Mouse (Mus musculus): ENCODE data around the gene Rptor. TPM values are rescaled to one million over a fixed set of nuclear protein-coding genes. Genes with fewer than 3 reads are reported as not detected.

The Rptor gene
- polyA plus RNA-seq, 1 experiment from 2014 or later = 13.2 TPM

- Histone ChIP-seq H3K9me3 (ENCODE audit: control insufficient read depth, low read length) (no peaks in the 10 kb centered on the region), H3K4me2 (no peak overlapping the region), H3K9ac (ENCODE audit: low read depth, low read length) (no peak overlapping the region), H3K36me3 (ENCODE audit: control insufficient read depth, insufficient read depth, low read length) (0 out of 2 replicates have a peak, but pooled peaks cover 2% of the 10 kb centered on the region), H3K27me3 (replicated peaks; ENCODE audit: control insufficient read depth, insufficient read depth, low read length) (no peaks in the 10 kb centered on the region), H3K27ac (ENCODE audit: low read depth, low read length) (no peak overlapping the region; the same call in 1 of the 2 replicates), H3K4me3 (ENCODE audit: low read depth, low read length) (no peak overlapping the region), H3K4me1 (replicated peaks; ENCODE audit: control insufficient read depth, insufficient read depth, low read length) (no peaks in the 10 kb centered on the region; the same call in 1 of the 2 replicates)
- ATAC-seq (replicated peaks; ENCODE audit: low FRiP score) = no peak
- WGBS = 71% methylated on average over 16 of the region's 16 CpGs
- no peak for DNase-seq (ENCODE audit: low spot score)
Observed at GRCm38 (mm10) chr11:119833877-119834804, 231.4 kb downstream of the Rptor start.

GRCm38 (mm10) chr11:119836326-119836725, 233.6 kb downstream of the Rptor start:
- Histone ChIP-seq H3K27ac (ENCODE audit: low read depth, low read length) (no peak overlapping the region), H3K4me1 (replicated peaks; ENCODE audit: control insufficient read depth, insufficient read depth, low read length) (no peaks in the 10 kb centered on the region), H3K36me3 (ENCODE audit: control insufficient read depth, insufficient read depth, low read length) (no peaks in the 10 kb centered on the region), H3K4me3 (ENCODE audit: low read depth, low read length) (no peak overlapping the region), H3K27me3 (replicated peaks; ENCODE audit: control insufficient read depth, insufficient read depth, low read length) (no peaks in the 10 kb centered on the region), H3K9me3 (ENCODE audit: control insufficient read depth, low read length) (no peaks in the 10 kb centered on the region), H3K9ac (ENCODE audit: low read depth, low read length) (no peak overlapping the region), H3K4me2 (no peak overlapping the region)
- ATAC-seq (replicated peaks; ENCODE audit: low FRiP score) = no peak
- WGBS = 73% methylated on average over 3 of the region's 3 CpGs
- DNase-seq (ENCODE audit: low spot score) = no peak

- ATAC-seq (replicated peaks; ENCODE audit: low FRiP score) = no peak
- Histone ChIP-seq H3K27me3 (replicated peaks; ENCODE audit: control insufficient read depth, insufficient read depth, low read length) (no peaks in the 10 kb centered on the region), H3K4me1 (replicated peaks; ENCODE audit: control insufficient read depth, insufficient read depth, low read length) (no peaks in the 10 kb centered on the region), H3K4me3 (ENCODE audit: low read depth, low read length) (no peak overlapping the region), H3K27ac (ENCODE audit: low read depth, low read length) (no peak overlapping the region), H3K36me3 (ENCODE audit: control insufficient read depth, insufficient read depth, low read length) (no peaks in the 10 kb centered on the region), H3K9me3 (ENCODE audit: control insufficient read depth, low read length) (no peaks in the 10 kb centered on the region), H3K9ac (ENCODE audit: low read depth, low read length) (no peak overlapping the region), H3K4me2 (no peak overlapping the region)
- no peak for DNase-seq (ENCODE audit: low spot score)
- WGBS = 85% methylated on average over 1 of the region's 1 CpGs
Observed at GRCm38 (mm10) chr11:119837786-119838185, 235.1 kb downstream of the Rptor start.

- no peak overlapping the region for H3K4me2 ChIP-seq
- no peak overlapping the region for H3K27ac ChIP-seq (ENCODE audit: low read depth, low read length)
- 0 out of 2 replicates have a peak, but pooled peaks cover 3% of the 10 kb centered on the region for H3K36me3 ChIP-seq (ENCODE audit: control insufficient read depth, insufficient read depth, low read length)
- no peak overlapping the region for H3K9ac ChIP-seq (ENCODE audit: low read depth, low read length)
- DNase-seq (ENCODE audit: low spot score) (no peak), ATAC-seq (replicated peaks; ENCODE audit: low FRiP score) (no peak)
- H3K4me1 ChIP-seq (replicated peaks; ENCODE audit: control insufficient read depth, insufficient read depth, low read length) = no peaks in the 10 kb centered on the region
- no peak overlapping the region for H3K4me3 ChIP-seq (ENCODE audit: low read depth, low read length)
- no peaks in the 10 kb centered on the region for H3K27me3 ChIP-seq (replicated peaks; ENCODE audit: control insufficient read depth, insufficient read depth, low read length)
- no peaks in the 10 kb centered on the region for H3K9me3 ChIP-seq (ENCODE audit: control insufficient read depth, low read length)
- WGBS = 85% methylated on average over 10 of the region's 10 CpGs
Observed at GRCm38 (mm10) chr11:119839411-119840342, 237.0 kb downstream of the Rptor start.

- H3K4me3 ChIP-seq (ENCODE audit: low read depth, low read length) = no peak overlapping the region
- H3K4me2 ChIP-seq = no peak overlapping the region
- H3K9me3 ChIP-seq (ENCODE audit: control insufficient read depth, low read length) = no peaks in the 10 kb centered on the region
- H3K9ac ChIP-seq (ENCODE audit: low read depth, low read length) = no peak overlapping the region
- H3K27me3 ChIP-seq (replicated peaks; ENCODE audit: control insufficient read depth, insufficient read depth, low read length) = no peaks in the 10 kb centered on the region
- no peaks in the 10 kb centered on the region for H3K4me1 ChIP-seq (replicated peaks; ENCODE audit: control insufficient read depth, insufficient read depth, low read length)
- WGBS = 80% methylated on average over 6 of the region's 6 CpGs
- H3K36me3 ChIP-seq (ENCODE audit: control insufficient read depth, insufficient read depth, low read length) = peaks cover 11% of the 10 kb centered on the region
- ATAC-seq (replicated peaks; ENCODE audit: low FRiP score) (no peak), DNase-seq (ENCODE audit: low spot score) (no peak)
- no peak overlapping the region for H3K27ac ChIP-seq (ENCODE audit: low read depth, low read length)
Observed at GRCm38 (mm10) chr11:119846608-119847007, 243.9 kb downstream of the Rptor start.

- no peaks in the 10 kb centered on the region for H3K27me3 ChIP-seq (replicated peaks; ENCODE audit: control insufficient read depth, insufficient read depth, low read length)
- H3K36me3 ChIP-seq (ENCODE audit: control insufficient read depth, insufficient read depth, low read length) = peaks cover 12% of the 10 kb centered on the region
- WGBS = 75% methylated on average over 3 of the region's 3 CpGs
- no peak overlapping the region for H3K4me2 ChIP-seq
- no peak for ATAC-seq (replicated peaks; ENCODE audit: low FRiP score)
- no peaks in the 10 kb centered on the region for H3K4me1 ChIP-seq (replicated peaks; ENCODE audit: control insufficient read depth, insufficient read depth, low read length)
- H3K9ac ChIP-seq (ENCODE audit: low read depth, low read length) = no peak overlapping the region
- H3K27ac ChIP-seq (ENCODE audit: low read depth, low read length) = no peak overlapping the region
- H3K9me3 ChIP-seq (ENCODE audit: control insufficient read depth, low read length) = no peaks in the 10 kb centered on the region
- no peak for DNase-seq (ENCODE audit: low spot score)
- H3K4me3 ChIP-seq (ENCODE audit: low read depth, low read length) = no peak overlapping the region
Observed at GRCm38 (mm10) chr11:119847076-119847475, 244.4 kb downstream of the Rptor start.

- Histone ChIP-seq H3K9me3 (ENCODE audit: control insufficient read depth, low read length) (no peaks in the 10 kb centered on the region), H3K4me3 (ENCODE audit: low read depth, low read length) (no peak overlapping the region), H3K36me3 (ENCODE audit: control insufficient read depth, insufficient read depth, low read length) (peaks cover 15% of the 10 kb centered on the region), H3K27ac (ENCODE audit: low read depth, low read length) (no peak overlapping the region), H3K27me3 (replicated peaks; ENCODE audit: control insufficient read depth, insufficient read depth, low read length) (no peaks in the 10 kb centered on the region), H3K4me1 (replicated peaks; ENCODE audit: control insufficient read depth, insufficient read depth, low read length) (no peaks in the 10 kb centered on the region), H3K4me2 (no peak overlapping the region), H3K9ac (ENCODE audit: low read depth, low read length) (no peak overlapping the region)
- DNase-seq (ENCODE audit: low spot score) (no peak), ATAC-seq (replicated peaks; ENCODE audit: low FRiP score) (no peak)
- 81% methylated on average over 3 of the region's 3 CpGs for WGBS
Observed at GRCm38 (mm10) chr11:119847569-119847968, 244.9 kb downstream of the Rptor start.

- 90% methylated on average over 5 of the region's 5 CpGs for WGBS
- Histone ChIP-seq H3K27me3 (replicated peaks; ENCODE audit: control insufficient read depth, insufficient read depth, low read length) (no peaks in the 10 kb centered on the region), H3K9me3 (ENCODE audit: control insufficient read depth, low read length) (no peaks in the 10 kb centered on the region), H3K9ac (ENCODE audit: low read depth, low read length) (no peak overlapping the region), H3K36me3 (ENCODE audit: control insufficient read depth, insufficient read depth, low read length) (peaks cover 15% of the 10 kb centered on the region), H3K4me3 (ENCODE audit: low read depth, low read length) (no peak overlapping the region), H3K4me1 (replicated peaks; ENCODE audit: control insufficient read depth, insufficient read depth, low read length) (no peaks in the 10 kb centered on the region), H3K4me2 (no peak overlapping the region), H3K27ac (ENCODE audit: low read depth, low read length) (no peak overlapping the region)
- DNase-seq (ENCODE audit: low spot score) = no peak
- no peak for ATAC-seq (replicated peaks; ENCODE audit: low FRiP score)
Observed at GRCm38 (mm10) chr11:119848189-119848588, 245.5 kb downstream of the Rptor start.

All from liver, embryonic 11.5 days (tissue).